Mouse (Mus musculus) macrophage (primary cell): ENCODE measurements around the gene Rgs19. TPM values are rescaled to one million over a fixed set of nuclear protein-coding genes. Genes with fewer than 3 reads are reported as not detected.
A peak's percentile ranks its signal among the peaks of the same experiment; 100 is the strongest.

Experiments
- H3K27ac ChIP-seq: fragments of 350-480 bp; formaldehyde crosslinking; 2 replicates; pipeline ENCODE4 v1.9.0; 2021
- H3K36me3 ChIP-seq: fragments of 350-480 bp; formaldehyde crosslinking; 2 replicates; pipeline ENCODE4 v1.9.0; 2021; ENCODE audit errors: inconsistent target
- H3K4me3 ChIP-seq: fragments of 350-480 bp; formaldehyde crosslinking; 2 replicates; pipeline ENCODE4 v1.9.0; 2021; ENCODE audit errors: inconsistent target
- H3K79me2 ChIP-seq: fragments of 350-480 bp; formaldehyde crosslinking; 2 replicates; pipeline ENCODE4 v1.9.0; 2021; ENCODE audit errors: inconsistent target
- WGBS: methylation state at CpG from one replicate; pipeline ENCODE4 v1.1.7; 2026; ENCODE audit warnings: inconsistent platforms; ENCODE audit not compliant: missing documents; 5-methylcytosine and 5-hydroxymethylcytosine counted together
- polyA plus RNA-seq: library from polyadenylated mRNA; stranded (reverse); fragments of 250-400 nt; gene quantifications from 3 replicates; pipeline ENCODE4 v1.2.4, GENCODE M21; 2018; ENCODE audit warnings: inconsistent platforms
- total RNA-seq, 78 experiments: library from RNA; depleted of rRNA; stranded (reverse); fragments of 250-400 nt; gene quantifications; 1 replicate in 9 of 78; 2 replicates in 24 of 78; 3 replicates in 43 of 78; 4 replicates in 2 of 78; pipeline ENCODE4 v1.2.4; 2018; ENCODE audit warnings: inconsistent platforms in 56 of 78

Gene Rgs19
- total RNA-seq (2018; cell fraction: chromatin; rRNA removed): 100 to 1,000 TPM in 2 of 26 experiments, 10 to 100 TPM in 24; 14.2 to 128 (median 48.1) TPM
- 100 to 1,000 TPM in 12 of 26 experiments, 10 to 100 TPM in 14; 52.4 to 132 (median 97.4) TPM for total RNA-seq (2018; cell fraction: cytosol; rRNA removed)
- 100 to 1,000 TPM in 6 of 26 experiments, 10 to 100 TPM in 20; 27.0 to 168 (median 66.2) TPM for total RNA-seq (2018; cell fraction: nucleus; rRNA removed)
- polyA plus RNA-seq: 74.5 to 107 TPM (median 89.4 TPM) in 3 replicates

- Histone ChIP-seq H3K27ac (peak within 1 kb of the TSS; percentile 89), H3K79me2 (peaks cover 49% of the 10 kb centered on the region), H3K36me3 (peaks cover 20% of the 10 kb centered on the region; the same call in 1 of the 2 replicates), H3K4me3 (peak within 1 kb of the TSS; percentile 94)
- WGBS: under 1% methylated on average over 45 of the region's 75 CpGs
Observed at GRCm38 (mm10) chr2:181693339-181694280, at the start of gene Rgs19. Gene Rgs19 (minus strand): TSS chr2:181693977.

- no peak overlapping the region for H3K27ac ChIP-seq
- 44% methylated on average over 3 of the region's 3 CpGs for WGBS
- H3K79me2 ChIP-seq: no peaks in the 10 kb centered on the region
- H3K4me3 ChIP-seq: no peak overlapping the region
- no peaks in the 10 kb centered on the region for H3K36me3 ChIP-seq
Observed at GRCm38 (mm10) chr2:181730051-181730450, 36.3 kb upstream of the Rgs19 start.

DNA sequence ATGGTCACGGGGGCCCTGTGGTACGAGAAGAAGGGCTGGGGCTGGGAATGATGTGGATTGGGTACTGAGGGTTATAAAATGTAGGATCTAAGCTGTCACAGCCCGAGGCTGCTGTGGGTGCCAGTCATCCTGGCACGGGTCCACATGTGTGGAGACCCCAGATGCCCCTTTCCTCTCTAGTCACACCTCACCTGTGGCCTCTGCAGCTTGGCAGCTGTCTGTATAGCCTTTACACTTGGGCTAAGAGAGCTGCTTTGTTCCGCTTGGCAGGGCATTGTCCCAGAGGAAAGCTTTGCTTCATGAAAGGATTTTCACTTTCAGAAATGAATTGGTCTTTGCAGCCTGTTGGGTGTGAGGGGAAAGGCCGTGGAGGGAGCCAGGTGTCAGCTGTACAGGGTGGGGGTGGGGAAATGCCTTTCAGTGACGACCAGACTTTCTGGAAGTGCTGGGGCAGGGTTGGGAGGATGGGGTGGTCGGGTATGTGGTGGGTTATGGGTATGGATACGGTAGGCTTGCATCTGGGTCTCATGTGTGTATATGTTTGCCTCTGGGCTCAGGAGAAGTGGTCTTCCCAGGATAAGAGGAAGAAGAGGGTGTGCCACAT lies 34.0 kb upstream of the Rgs19 start:
- Histone ChIP-seq H3K36me3 (no peaks in the 10 kb centered on the region), H3K79me2 (no peaks in the 10 kb centered on the region), H3K4me3 (no peak overlapping the region), H3K27ac (no peak overlapping the region)
- WGBS: 68% methylated on average over 9 of the region's 9 CpGs

GRCm38 (mm10) chr2:181722213-181722612 lies 28.4 kb upstream of the Rgs19 start:
- Histone ChIP-seq H3K27ac (no peak overlapping the region), H3K4me3 (no peak overlapping the region), H3K36me3 (no peaks in the 10 kb centered on the region), H3K79me2 (no peaks in the 10 kb centered on the region)
- WGBS: 19% methylated on average over 3 of the region's 3 CpGs

DNA sequence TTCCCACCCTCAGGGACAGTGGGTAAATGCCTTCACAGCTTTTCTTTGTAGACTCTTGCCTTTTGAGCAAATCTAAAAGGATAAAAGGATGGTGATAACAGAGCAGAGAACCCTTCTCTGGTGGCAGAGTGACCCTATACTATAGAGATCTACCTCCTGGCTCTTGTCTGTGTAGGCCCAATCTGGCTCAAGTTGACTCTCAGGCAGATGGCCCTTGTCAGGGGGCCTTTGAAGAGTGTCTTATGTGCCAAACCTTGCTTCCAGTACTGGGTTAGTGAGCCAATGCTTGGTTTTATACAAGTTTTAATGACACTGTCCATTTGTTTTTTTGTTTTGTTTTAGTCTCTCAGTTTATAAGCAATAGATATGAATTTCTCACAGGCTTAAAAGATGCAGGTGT lies 27.4 kb upstream of the Rgs19 start:
- H3K36me3 ChIP-seq: no peaks in the 10 kb centered on the region
- no peaks in the 10 kb centered on the region for H3K79me2 ChIP-seq
- no peak overlapping the region for H3K4me3 ChIP-seq
- no peak overlapping the region for H3K27ac ChIP-seq

GRCm38 (mm10) chr2:181720061-181720460 lies 26.3 kb upstream of the Rgs19 start:
- H3K27ac ChIP-seq: no peak overlapping the region
- H3K4me3 ChIP-seq: no peak overlapping the region
- 67% methylated on average over 3 of the region's 3 CpGs for WGBS
- no peaks in the 10 kb centered on the region for H3K36me3 ChIP-seq
- no peaks in the 10 kb centered on the region for H3K79me2 ChIP-seq

GRCm38 (mm10) chr2:181716991-181717390 lies 23.2 kb upstream of the Rgs19 start:
- H3K4me3 ChIP-seq: no peak overlapping the region
- 33% methylated on average over 3 of the region's 3 CpGs for WGBS
- H3K27ac ChIP-seq: no peak overlapping the region
- no peaks in the 10 kb centered on the region for H3K79me2 ChIP-seq
- H3K36me3 ChIP-seq: no peaks in the 10 kb centered on the region

GRCm38 (mm10) chr2:181715382-181715781 lies 21.6 kb upstream of the Rgs19 start:
- WGBS: 80% methylated on average over 3 of the region's 3 CpGs
- H3K4me3 ChIP-seq: no peak overlapping the region
- no peaks in the 10 kb centered on the region for H3K79me2 ChIP-seq
- H3K27ac ChIP-seq: no peak overlapping the region
- H3K36me3 ChIP-seq: no peaks in the 10 kb centered on the region

GRCm38 (mm10) chr2:181714903-181715326 lies 21.1 kb upstream of the Rgs19 start, which contains the start of gene Oprl1:
Gene Oprl1 (plus strand): TSS chr2:181715016.
- Histone ChIP-seq H3K4me3 (no peak within 1 kb of the TSS), H3K36me3 (no peaks in the 10 kb centered on the region), H3K79me2 (no peaks in the 10 kb centered on the region), H3K27ac (no peak within 1 kb of the TSS)
- 3% methylated on average over 6 of the region's 7 CpGs for WGBS

DNA sequence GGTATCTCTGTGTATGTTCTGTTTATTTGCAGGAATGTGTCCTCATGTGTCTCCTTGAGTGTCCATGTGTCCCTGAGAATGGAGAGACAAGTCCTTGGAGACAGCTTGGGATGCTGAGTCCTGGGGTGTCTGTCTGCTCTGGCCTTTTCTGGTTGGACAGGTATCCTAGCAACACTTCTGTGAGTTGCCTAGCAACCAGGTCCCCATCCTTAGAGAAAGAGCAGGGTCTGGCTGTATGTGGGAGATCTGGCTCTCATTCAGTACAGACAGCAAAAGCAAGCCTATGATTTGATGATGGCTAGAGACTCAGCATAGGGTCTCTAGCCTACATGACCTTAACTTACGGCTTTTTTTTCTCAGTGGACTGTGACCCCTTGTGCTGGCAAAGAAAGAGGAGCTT lies 20.0 kb upstream of the Rgs19 start:
- Histone ChIP-seq H3K36me3 (no peaks in the 10 kb centered on the region), H3K4me3 (no peak overlapping the region), H3K79me2 (no peaks in the 10 kb centered on the region), H3K27ac (no peak overlapping the region)
- 83% methylated on average over 1 of the region's 1 CpGs for WGBS

GRCm38 (mm10) chr2:181706668-181707067 lies 12.9 kb upstream of the Rgs19 start:
- Histone ChIP-seq H3K27ac (no peak overlapping the region), H3K36me3 (no peaks in the 10 kb centered on the region), H3K4me3 (no peak overlapping the region), H3K79me2 (no peaks in the 10 kb centered on the region)
- 48% methylated on average over 3 of the region's 4 CpGs for WGBS

DNA sequence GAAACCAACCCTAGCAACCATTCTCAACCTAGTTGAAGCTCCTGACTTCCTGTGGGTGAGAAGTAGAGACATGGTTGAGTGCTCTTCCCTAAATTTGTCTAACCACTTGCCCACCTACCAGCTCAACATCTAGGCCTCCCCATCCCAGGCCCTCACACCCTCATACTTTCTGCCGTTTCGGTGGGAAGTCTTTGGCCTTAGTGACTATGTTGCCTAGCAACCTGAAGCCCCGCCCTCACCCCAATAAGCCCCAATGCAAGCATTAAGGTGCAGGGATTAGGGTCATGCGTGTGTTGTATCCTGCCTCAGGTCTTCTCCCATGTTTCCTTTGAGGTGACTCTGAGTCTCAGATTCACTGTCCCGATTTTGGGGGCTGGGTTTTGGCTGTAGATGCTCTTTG lies 4.5 kb upstream of the Rgs19 start, which contains the start of gene Lkaaear1:
Lkaaear1 (minus strand) TSS at position 202 of the 400 bp plus-strand sequence.
- H3K4me3 ChIP-seq: no peak within 1 kb of the TSS
- peaks cover 3% of the 10 kb centered on the region for H3K79me2 ChIP-seq
- 63% methylated on average over 5 of the region's 5 CpGs for WGBS
- H3K27ac ChIP-seq: no peak within 1 kb of the TSS
- H3K36me3 ChIP-seq: no peaks in the 10 kb centered on the region

DNA sequence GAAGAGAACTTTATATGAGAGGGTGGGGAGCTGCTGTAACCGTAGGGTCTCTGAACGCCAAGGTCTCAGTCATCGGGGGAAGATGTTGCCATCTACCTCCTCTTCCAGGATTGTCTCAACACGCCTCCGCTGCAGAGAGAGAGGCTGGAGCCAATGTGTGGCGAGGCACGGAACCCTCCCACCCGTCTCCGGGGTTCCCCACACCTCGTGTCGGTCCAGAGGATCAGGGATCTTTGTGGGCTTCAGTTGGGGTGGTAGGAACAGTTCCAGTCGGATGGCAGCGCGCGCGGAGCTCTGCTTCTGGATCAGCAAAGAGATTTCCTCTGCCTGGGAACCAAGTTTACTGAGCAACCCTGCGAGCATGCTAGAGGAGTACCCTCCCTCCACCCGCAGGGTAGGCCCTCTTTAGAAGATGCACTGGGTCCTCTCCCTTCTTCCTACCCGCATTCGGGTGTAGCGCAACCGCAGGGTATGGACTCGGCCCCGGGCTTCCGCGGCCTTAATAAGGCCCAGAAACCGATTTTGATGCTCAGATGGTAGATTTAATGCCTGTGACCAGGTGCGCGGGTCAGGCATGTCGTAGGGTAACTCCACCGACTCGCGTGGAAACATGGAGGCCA lies 3.1 kb upstream of the Rgs19 start:
- H3K4me3 ChIP-seq: no peak overlapping the region
- H3K36me3 ChIP-seq: no peaks in the 10 kb centered on the region
- 93% methylated on average over 33 of the region's 33 CpGs for WGBS
- H3K79me2 ChIP-seq: peaks cover 16% of the 10 kb centered on the region
- H3K27ac ChIP-seq: no peak overlapping the region

GRCm38 (mm10) chr2:181695776-181696175 lies 2.0 kb upstream of the Rgs19 start:
- WGBS: 78% methylated on average over 1 of the region's 1 CpGs
- Histone ChIP-seq H3K27ac (no peak overlapping the region), H3K79me2 (peaks cover 28% of the 10 kb centered on the region)

More at GRCm38 (mm10) chr2:181695776-181696175, 2.0 kb upstream of the Rgs19 start:
- Histone ChIP-seq H3K36me3 (0 out of 2 replicates have a peak, but pooled peaks cover 1% of the 10 kb centered on the region), H3K4me3 (no peak overlapping the region)
